Mouse (Mus musculus) lung, postnatal 0 days (tissue): Measurements from ENCODE around the gene Frmd8. TPM values are rescaled to one million over a fixed set of nuclear protein-coding genes. Genes with fewer than 3 reads are reported as not detected.

Experiments
- ATAC-seq: fragments of 200-750 bp; cut with Nextera tagmentation; 2 replicates; pipeline ENCODE4 v1.8.0; 2017; ENCODE audit warnings: moderate library complexity
- DNase-seq: peaks from one replicate; pipeline ENCODE4 v3.0.0-alpha.2; 2016; ENCODE audit warnings: low spot score
- H3K27ac ChIP-seq: fragments of 300-500 bp; sonication (generic); 2 replicates; pipeline ENCODE4 v1.5.1; 2014; ENCODE audit warnings: antibody characterized with exemption, mild to moderate bottlenecking, low read length, mixed read lengths
- H3K27me3 ChIP-seq: fragments of 300-500 bp; sonication (generic); replicated peaks from 2 replicates; pipeline ENCODE4 v1.6.1; 2014; ENCODE audit warnings: low read length, mixed read lengths; ENCODE audit not compliant: insufficient read depth
- H3K36me3 ChIP-seq: fragments of 300-500 bp; sonication (generic); 2 replicates; pipeline ENCODE4 v1.6.1; 2014; ENCODE audit warnings: low read length, mixed read lengths; ENCODE audit not compliant: insufficient read depth
- H3K4me1 ChIP-seq: fragments of 300-500 bp; sonication (generic); 2 replicates; pipeline ENCODE4 v1.6.1; 2014; ENCODE audit warnings: antibody characterized with exemption, low read depth, low read length, mixed read lengths; ENCODE audit not compliant: insufficient read depth
- H3K4me2 ChIP-seq: fragments of 300-500 bp; sonication (generic); replicated peaks from 2 replicates; pipeline ENCODE4 v1.6.1; 2014; ENCODE audit warnings: low read depth, mild to moderate bottlenecking, low read length, moderate library complexity, mixed read lengths
- H3K4me3 ChIP-seq: fragments of 300-500 bp; sonication (generic); 2 replicates; pipeline ENCODE4 v1.5.1; 2014; ENCODE audit warnings: low read depth, low read length
- H3K9ac ChIP-seq: fragments of 300-500 bp; sonication (generic); replicated peaks from 2 replicates; pipeline ENCODE4 v1.6.1; 2014; ENCODE audit warnings: low read depth, mild to moderate bottlenecking
- H3K9me3 ChIP-seq: fragments of 300-500 bp; sonication (generic); 2 replicates; pipeline ENCODE4 v1.6.1; 2016; ENCODE audit warnings: low read length, mixed read lengths
- CTCF ChIP-seq: IDR thresholded peaks from 2 replicates; pipeline ENCODE4 v1.5.1; 2016; ENCODE audit warnings: antibody characterized with exemption, mild to moderate bottlenecking
- EP300 ChIP-seq: IDR thresholded peaks from 2 replicates; pipeline ENCODE4 v1.6.1; 2016; ENCODE audit warnings: antibody characterized with exemption, mild to moderate bottlenecking, control low read depth
- WGBS: fragments of 180-500 bp; shearing (Covaris S2); extraction: QIAGEN DNeasy Blood & Tissue Kit; methylation state at CpG from one replicate; pipeline ENCODE4 v1.1.7; 2014; 5-methylcytosine and 5-hydroxymethylcytosine counted together
- polyA plus RNA-seq: library from polyadenylated mRNA; unstranded; fragments of >200 nt; fragmentation: Nextera tagmentation; extraction: Ambion mirVana; gene quantifications from 2 replicates; pipeline ENCODE4 v1.2.1, GENCODE M21; 2015

The Frmd8 gene
- polyA plus RNA-seq, 1 experiment from 2014 or later = 35.1 TPM

DNA sequence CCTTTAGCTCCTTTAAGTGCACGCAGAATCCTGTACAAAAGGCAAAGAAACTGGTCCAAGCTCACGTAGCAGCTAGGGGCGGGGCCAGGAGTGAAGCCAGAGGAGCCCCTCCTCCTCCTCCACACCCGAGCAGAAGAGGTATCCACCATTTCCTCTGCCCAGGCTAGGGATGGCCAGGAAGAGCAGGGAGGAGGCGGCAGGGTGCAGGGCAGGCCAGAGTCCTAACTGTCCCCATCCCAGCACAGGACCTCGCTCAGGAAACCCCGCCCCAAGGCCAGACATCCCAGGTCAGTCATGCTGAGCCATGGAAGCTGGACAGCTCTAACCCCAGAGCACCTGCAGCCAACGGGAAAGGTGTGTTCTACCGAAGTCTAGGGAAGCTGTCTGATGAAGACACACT, 46.6 kb upstream of the Frmd8 start:
- H3K4me3 ChIP-seq = 0 out of 2 replicates have a peak overlapping the region, but pooled peaks have one; percentile 2
- H3K4me1 ChIP-seq = peaks cover 16% of the 10 kb centered on the region; the same call in 1 of the 2 replicates
- H3K9me3 ChIP-seq = no peaks in the 10 kb centered on the region
- H3K9ac ChIP-seq = peak overlapping the region; percentile 34; the same call in 1 of the 2 replicates
- H3K27ac ChIP-seq = peak overlapping the region; percentile 71
- peak; percentile 55 for DNase-seq
- TF ChIP-seq EP300 (no peak), CTCF (no peak)
- ATAC-seq = peak; percentile 22
- no peaks in the 10 kb centered on the region for H3K27me3 ChIP-seq
- peak overlapping the region; percentile 93 for H3K4me2 ChIP-seq
- H3K36me3 ChIP-seq = peaks cover 4% of the 10 kb centered on the region
- WGBS = 12% methylated on average over 8 of the region's 9 CpGs

DNA sequence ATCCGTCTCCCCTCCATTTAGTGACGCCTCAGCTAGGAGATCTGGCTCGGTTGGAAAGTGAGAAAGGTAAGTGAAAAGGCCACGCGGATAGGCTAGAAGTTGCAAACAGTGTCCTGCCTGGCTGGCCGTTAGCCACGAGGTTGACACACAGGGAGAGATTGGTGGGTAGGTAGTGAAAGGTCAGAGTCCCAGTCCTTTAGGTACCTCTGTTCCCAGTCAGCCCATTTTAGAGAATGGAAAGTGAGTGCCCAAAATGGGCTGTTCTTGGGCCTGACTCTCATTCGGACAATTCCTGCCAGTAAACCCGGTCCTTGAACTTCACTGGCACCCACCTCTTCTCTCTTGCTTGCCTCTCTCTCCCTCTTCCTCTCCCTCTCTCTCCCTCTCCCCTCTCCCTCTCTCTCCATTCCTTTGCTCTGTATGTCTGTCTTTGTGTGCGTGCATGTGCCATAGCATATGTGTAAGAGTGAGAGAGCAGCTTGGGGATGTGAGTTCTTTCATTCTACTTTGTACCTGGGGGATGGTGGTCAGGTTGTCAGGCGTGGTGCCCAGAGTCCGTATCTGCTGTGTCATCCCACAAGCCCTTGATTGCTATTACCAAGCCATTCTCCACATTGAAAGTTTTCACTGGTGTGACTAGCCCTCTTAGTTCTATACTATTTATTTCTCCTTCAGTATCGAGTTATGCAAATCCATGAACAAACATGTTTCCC, 38.1 kb upstream of the Frmd8 start, which contains the start of gene Dpf2:
Gene Dpf2 (minus strand): TSS at position 4 of the 713 bp plus-strand sequence.
- peaks cover 7% of the 10 kb centered on the region; the same call in 1 of the 2 replicates for H3K4me1 ChIP-seq
- no peaks in the 10 kb centered on the region for H3K27me3 ChIP-seq
- TF ChIP-seq EP300 = no peak
- TF ChIP-seq CTCF = no peak
- 16% methylated on average over 13 of the region's 13 CpGs for WGBS
- H3K4me2 ChIP-seq = peak within 1 kb of the TSS; percentile 89
- ATAC-seq (no peak), DNase-seq (no peak)
- peak within 1 kb of the TSS; percentile 83 for H3K9ac ChIP-seq
- H3K36me3 ChIP-seq = peaks cover 4% of the 10 kb centered on the region; the same call in 1 of the 2 replicates
- peak within 1 kb of the TSS; percentile 69 for H3K4me3 ChIP-seq
- H3K9me3 ChIP-seq = no peaks in the 10 kb centered on the region
- H3K27ac ChIP-seq = peak within 1 kb of the TSS; percentile 89

DNA sequence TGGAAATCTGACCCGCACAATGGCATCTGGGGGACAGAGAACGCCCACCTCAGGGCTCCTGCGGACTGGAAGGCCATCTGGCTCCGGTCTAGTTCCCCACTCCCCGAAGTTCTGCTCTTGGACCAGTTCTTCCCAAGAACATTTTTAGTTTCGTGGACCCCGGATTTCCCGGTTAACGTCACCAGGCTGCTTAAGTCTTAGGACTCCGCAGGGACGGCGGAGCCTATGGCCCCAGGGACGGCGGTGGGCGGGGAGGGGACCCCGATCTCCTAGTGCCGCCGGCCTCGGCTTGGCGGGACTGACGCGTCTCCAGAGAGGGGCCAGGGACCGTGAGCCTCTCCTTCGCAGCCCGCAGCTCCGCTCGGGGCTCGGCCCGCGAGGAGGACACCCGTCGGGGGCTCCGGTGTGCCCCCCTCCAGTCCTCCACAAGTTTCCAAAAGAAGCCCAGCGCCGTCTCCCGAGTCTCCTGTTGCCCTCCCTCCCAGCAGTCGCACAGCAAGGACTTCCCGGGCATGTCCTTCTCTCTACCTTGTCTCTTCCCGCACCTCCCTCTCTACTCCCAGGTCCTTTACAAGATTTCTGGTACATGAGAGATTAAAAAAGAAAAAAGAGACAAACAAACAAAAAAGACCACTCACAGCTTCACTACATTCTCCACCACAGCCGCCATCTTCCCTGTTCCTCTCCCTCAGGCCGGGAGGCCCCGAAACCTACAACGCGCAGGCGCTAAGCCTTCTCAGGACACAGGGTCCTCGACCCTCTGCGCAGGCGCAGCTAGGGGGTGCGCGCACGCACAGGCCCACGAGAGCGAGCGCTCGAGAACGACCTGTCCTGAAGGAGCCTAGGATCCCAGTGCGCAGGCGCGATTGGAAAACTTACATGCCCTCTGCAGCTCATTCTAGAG, 37.3 kb upstream of the Frmd8 start:
- no peaks in the 10 kb centered on the region for H3K9me3 ChIP-seq
- H3K4me2 ChIP-seq = peak overlapping the region; percentile 89
- DNase-seq (peak; percentile 100), ATAC-seq (peak; percentile 97)
- peaks cover 7% of the 10 kb centered on the region; the same call in 1 of the 2 replicates for H3K4me1 ChIP-seq
- under 1% methylated on average over 58 of the region's 59 CpGs for WGBS
- peak overlapping the region; percentile 69 for H3K4me3 ChIP-seq
- TF ChIP-seq CTCF (peak; percentile 52), EP300 (no peak)
- H3K9ac ChIP-seq = peak overlapping the region; percentile 83
- H3K27me3 ChIP-seq = no peaks in the 10 kb centered on the region
- no peaks in the 10 kb centered on the region for H3K36me3 ChIP-seq
- H3K27ac ChIP-seq = peak overlapping the region; percentile 89

DNA sequence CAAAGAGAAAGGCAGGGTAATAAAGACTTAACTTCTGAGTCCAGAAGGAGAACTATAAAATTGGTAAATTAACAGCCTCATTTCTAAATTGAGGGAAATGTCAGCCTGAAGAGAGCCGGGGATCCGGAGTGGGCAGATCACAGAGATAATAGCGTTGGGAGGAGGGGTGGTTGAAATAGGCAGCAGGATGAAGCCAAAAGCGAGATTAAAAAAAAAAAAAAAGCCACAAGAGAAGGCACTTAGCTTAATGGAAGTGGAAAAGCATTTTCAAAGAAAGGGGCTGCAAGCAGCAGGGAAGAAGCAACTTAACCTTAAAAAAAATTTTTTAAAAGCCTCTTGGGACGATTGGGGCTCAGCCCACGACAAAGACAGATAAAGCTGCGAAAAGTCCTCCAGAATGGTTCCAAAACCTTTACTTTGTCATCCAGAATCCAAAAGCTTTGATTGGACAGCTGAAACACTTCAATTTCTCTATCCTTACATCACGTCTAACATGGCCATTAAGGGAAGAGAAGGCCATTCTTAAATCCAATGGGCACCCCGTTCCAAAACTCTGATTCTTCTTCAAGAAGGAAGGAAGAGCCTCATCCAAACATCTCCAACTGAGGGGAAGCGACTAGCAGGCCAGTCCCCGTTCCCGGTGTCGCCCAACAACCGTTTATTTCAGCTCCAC, 36.5 kb upstream of the Frmd8 start:
- Histone ChIP-seq H3K4me2 (peak overlapping the region; percentile 89), H3K4me1 (peaks cover 7% of the 10 kb centered on the region; the same call in 1 of the 2 replicates), H3K27me3 (no peaks in the 10 kb centered on the region), H3K36me3 (no peaks in the 10 kb centered on the region), H3K9me3 (no peaks in the 10 kb centered on the region), H3K27ac (peak overlapping the region; percentile 89), H3K4me3 (peak overlapping the region; percentile 69), H3K9ac (peak overlapping the region; percentile 83)
- ATAC-seq = no peak
- WGBS = 1% methylated on average over 14 of the region's 14 CpGs
- TF ChIP-seq CTCF (no peak), EP300 (no peak)
- DNase-seq = peak; percentile 55

DNA sequence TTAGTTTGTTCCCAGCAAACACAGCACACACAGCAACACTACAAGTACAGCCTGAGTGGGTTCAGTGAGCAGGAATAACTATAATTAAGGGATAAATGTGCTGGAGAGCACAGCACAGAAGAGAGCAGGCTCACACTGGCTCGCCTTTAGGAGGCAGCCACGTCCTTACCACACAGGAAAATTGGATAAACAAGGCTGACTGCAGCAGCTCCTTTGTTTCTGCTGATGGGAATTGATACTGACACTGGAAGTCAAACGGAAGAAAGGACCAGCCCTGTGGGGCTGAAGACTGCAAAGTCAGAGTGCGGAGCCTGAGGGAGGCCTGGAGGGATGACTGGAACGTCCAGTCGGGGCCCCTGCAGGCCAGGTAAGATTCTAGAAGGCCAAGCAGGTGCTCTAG, 35.1 kb upstream of the Frmd8 start:
- Histone ChIP-seq H3K9ac (no peak overlapping the region), H3K9me3 (no peaks in the 10 kb centered on the region), H3K4me2 (peak overlapping the region; percentile 25; the same call in 1 of the 2 replicates), H3K27ac (no peak overlapping the region), H3K36me3 (peaks cover 11% of the 10 kb centered on the region; the same call in 1 of the 2 replicates), H3K27me3 (no peaks in the 10 kb centered on the region), H3K4me3 (no peak overlapping the region), H3K4me1 (peaks cover 7% of the 10 kb centered on the region; the same call in 1 of the 2 replicates)
- ATAC-seq (no peak), DNase-seq (no peak)
- 33% methylated on average over 6 of the region's 6 CpGs for WGBS
- no peak for TF ChIP-seq EP300
- peak; percentile 54 for TF ChIP-seq CTCF
